Mouse (Mus musculus) forebrain, postnatal 0 days (tissue): ENCODE data around the gene Cdkn1b. TPM values are rescaled to one million over a fixed set of nuclear protein-coding genes. Genes with fewer than 3 reads are reported as not detected.

Experiments used
- ATAC-seq: fragments of 200-750 bp; cut with Nextera tagmentation; 2 replicates; pipeline ENCODE4 v1.8.0; 2017; ENCODE audit warnings: mild to moderate bottlenecking, moderate library complexity
- DNase-seq: peaks from one replicate; pipeline ENCODE4 v3.0.0-alpha.2; 2015
- H3K27ac ChIP-seq: fragments of 300-500 bp; sonication (generic); 2 replicates; pipeline ENCODE4 v1.5.1; 2014; ENCODE audit warnings: low read depth, mild to moderate bottlenecking, antibody characterized with exemption, low read length, moderate library complexity, mixed read lengths
- H3K27me3 ChIP-seq: fragments of 300-500 bp; sonication (generic); 2 replicates; pipeline ENCODE4 v1.6.1; 2014; ENCODE audit warnings: mild to moderate bottlenecking, low read length, mixed read lengths; ENCODE audit not compliant: insufficient read depth
- H3K36me3 ChIP-seq: fragments of 300-500 bp; sonication (generic); 2 replicates; pipeline ENCODE4 v1.6.1; 2014; ENCODE audit warnings: mild to moderate bottlenecking, moderate library complexity; ENCODE audit not compliant: insufficient read depth
- H3K4me1 ChIP-seq: fragments of 300-500 bp; sonication (generic); 2 replicates; pipeline ENCODE4 v1.6.1; 2014; ENCODE audit warnings: antibody characterized with exemption; ENCODE audit not compliant: insufficient read depth
- H3K4me2 ChIP-seq: fragments of 300-500 bp; sonication (generic); 2 replicates; pipeline ENCODE4 v1.6.1; 2014; ENCODE audit warnings: low read depth, mild to moderate bottlenecking, moderate library complexity
- H3K4me3 ChIP-seq: fragments of 300-500 bp; sonication (generic); 2 replicates; pipeline ENCODE4 v1.5.1; 2014; ENCODE audit warnings: low read depth, low read length, mixed read lengths
- H3K9ac ChIP-seq: fragments of 300-500 bp; sonication (generic); 2 replicates; pipeline ENCODE4 v1.6.1; 2014; ENCODE audit warnings: mild to moderate bottlenecking
- H3K9me3 ChIP-seq: fragments of 300-500 bp; sonication (generic); 2 replicates; pipeline ENCODE4 v1.6.1; 2016; ENCODE audit warnings: low read length
- CTCF ChIP-seq: sonication (generic); IDR thresholded peaks from 2 replicates; pipeline ENCODE4 v1.5.1; 2016; ENCODE audit warnings: antibody characterized with exemption, control low read depth, low read depth
- WGBS: fragments of 180-500 bp; shearing (Covaris S2); extraction: QIAGEN DNeasy Blood & Tissue Kit; methylation state at CpG from one replicate; pipeline ENCODE4 v1.1.7; 2014; 5-methylcytosine and 5-hydroxymethylcytosine counted together
- polyA plus RNA-seq: library from polyadenylated mRNA; unstranded; fragments of >200 nt; fragmentation: Nextera tagmentation; extraction: Ambion mirVana; gene quantifications from 2 replicates; pipeline ENCODE4 v1.2.1, GENCODE M21; 2015
- total RNA-seq: library from RNA; depleted of rRNA; stranded (reverse); fragments of >200 nt; gene quantifications from 2 replicates; pipeline ENCODE4 v1.2.3, GENCODE M21; 2014; rRNA removed

The Cdkn1b gene
- total RNA-seq = 89.0 and 102 TPM in 2 replicates
- 36.0 and 44.0 TPM in 2 replicates for polyA plus RNA-seq

DNA sequence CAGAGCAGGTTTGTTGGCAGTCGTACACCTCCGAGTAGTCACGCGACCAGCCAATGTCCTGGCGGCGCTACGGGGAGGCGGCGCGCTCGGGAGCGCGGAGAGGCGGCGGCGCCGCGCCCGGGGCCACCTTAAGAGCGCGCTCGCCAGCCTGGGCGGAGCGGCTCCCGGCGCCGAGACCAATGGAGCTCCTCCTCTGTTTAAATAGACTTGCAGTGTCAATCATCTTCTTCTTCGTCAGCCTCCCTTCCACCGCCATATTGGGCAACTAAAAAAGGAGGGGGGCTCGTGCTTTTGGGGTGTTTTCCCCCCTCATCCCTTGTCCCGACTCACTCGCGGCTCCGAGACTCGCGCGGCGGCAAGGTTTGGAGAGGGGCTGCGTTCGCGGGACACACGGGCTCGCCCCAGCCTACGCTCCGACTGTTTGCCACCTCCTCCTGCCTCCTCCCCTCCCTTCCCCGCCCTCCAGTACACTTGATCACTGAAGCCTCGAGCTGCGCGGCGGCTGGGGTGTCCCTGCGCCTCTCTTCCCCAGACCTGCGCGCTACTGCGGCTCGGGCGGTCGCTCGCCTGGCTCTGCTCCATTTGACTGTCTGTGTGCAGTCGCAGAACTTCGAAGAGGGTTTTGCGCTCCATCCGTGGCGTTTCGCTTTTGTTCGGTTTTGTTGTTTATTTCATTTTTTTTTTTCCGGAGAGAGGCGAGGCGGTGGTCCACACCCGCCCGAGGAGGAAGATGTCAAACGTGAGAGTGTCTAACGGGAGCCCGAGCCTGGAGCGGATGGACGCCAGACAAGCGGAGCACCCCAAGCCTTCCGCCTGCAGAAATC, at the start of gene Cdkn1b:
Gene Cdkn1b, plus strand, starts transcription at position 212 of the 824 bp plus-strand sequence.
- Histone ChIP-seq H3K36me3 (no peaks in the 10 kb centered on the region), H3K9ac (peak within 1 kb of the TSS; percentile 78), H3K27ac (peak within 1 kb of the TSS; percentile 97), H3K4me2 (peak within 1 kb of the TSS; percentile 81), H3K4me3 (peak within 1 kb of the TSS; percentile 91), H3K27me3 (no peaks in the 10 kb centered on the region), H3K9me3 (no peaks in the 10 kb centered on the region), H3K4me1 (peaks cover 3% of the 10 kb centered on the region; the same call in 1 of the 2 replicates)
- no peak for TF ChIP-seq CTCF
- WGBS = 2% methylated on average over 74 of the region's 77 CpGs
- ATAC-seq (peak; percentile 97), DNase-seq (peak; percentile 97)

DNA sequence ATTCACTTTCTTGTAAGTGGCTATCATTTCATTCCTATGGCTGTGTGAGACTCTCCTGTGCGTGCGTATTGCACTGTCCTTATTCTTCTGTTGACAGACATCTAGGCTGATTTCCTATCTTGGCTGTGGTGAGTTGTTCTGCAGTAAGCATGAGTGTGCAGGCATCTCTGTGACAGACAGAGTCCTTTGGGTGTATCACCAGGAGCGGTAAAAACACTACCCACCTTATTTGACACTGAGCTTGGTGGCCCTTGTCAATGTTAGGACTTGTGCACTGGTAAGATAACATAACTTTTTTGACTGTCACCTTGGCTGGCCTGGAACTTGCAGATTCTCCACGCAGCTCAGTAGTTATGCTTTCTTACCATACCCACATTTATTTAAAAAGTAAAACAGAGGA, 49.3 kb upstream of the Cdkn1b start:
- no peak overlapping the region for H3K4me2 ChIP-seq
- H3K4me3 ChIP-seq = no peak overlapping the region
- H3K9me3 ChIP-seq = no peaks in the 10 kb centered on the region
- no peaks in the 10 kb centered on the region for H3K27me3 ChIP-seq
- WGBS = 95% methylated on average over 4 of the region's 4 CpGs
- TF ChIP-seq CTCF = no peak
- ATAC-seq = no peak
- no peak for DNase-seq
- no peak overlapping the region for H3K9ac ChIP-seq
- H3K4me1 ChIP-seq = no peaks in the 10 kb centered on the region
- no peak overlapping the region for H3K27ac ChIP-seq
- peaks cover 53% of the 10 kb centered on the region for H3K36me3 ChIP-seq

DNA sequence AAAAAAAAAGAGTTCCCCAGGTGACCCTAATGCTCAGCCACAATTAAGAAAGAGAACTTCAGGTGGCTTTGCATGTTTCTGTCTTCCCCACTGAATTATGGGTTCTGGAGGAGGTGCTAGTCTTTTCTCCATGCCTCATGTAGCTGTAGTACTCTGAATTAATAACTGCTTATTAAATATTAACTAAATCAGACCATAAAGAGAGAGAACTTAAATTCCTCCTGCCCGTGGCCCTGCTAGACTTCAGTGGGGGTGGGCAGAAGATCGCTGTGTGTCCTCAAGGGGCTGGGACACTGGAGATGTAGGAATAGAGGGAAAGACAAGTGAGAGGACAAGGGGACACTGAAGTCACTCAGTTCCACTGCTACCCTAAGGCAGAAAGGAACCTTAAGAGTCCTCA, 48.0 kb upstream of the Cdkn1b start:
- 94% methylated on average over 2 of the region's 2 CpGs for WGBS
- H3K27me3 ChIP-seq = no peaks in the 10 kb centered on the region
- peaks cover 52% of the 10 kb centered on the region for H3K36me3 ChIP-seq
- H3K9ac ChIP-seq = no peak overlapping the region
- no peak for DNase-seq
- ATAC-seq = no peak
- no peak for TF ChIP-seq CTCF
- no peaks in the 10 kb centered on the region for H3K9me3 ChIP-seq
- H3K4me3 ChIP-seq = no peak overlapping the region
- H3K4me1 ChIP-seq = no peaks in the 10 kb centered on the region
- H3K4me2 ChIP-seq = no peak overlapping the region
- H3K27ac ChIP-seq = no peak overlapping the region

DNA sequence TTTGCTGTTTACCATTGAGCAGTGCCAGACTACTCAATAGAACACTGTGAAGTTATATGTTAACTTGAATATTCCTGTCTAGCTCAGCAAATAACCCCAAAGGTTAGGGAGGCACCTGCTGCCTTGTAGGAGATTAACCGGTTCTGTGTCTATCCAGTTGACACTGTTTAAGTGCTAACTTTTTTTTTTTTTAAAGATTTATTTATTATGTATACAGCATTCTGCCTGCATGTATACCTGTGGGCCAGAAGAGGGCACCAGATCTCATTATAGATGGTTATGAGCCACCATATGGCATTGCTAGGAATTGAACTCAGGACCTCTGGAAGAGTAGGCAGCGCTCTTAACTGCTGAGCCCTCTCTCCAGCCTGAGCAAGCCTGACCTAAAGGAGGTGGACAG, 47.2 kb upstream of the Cdkn1b start:
- Histone ChIP-seq H3K36me3 (peaks cover 44% of the 10 kb centered on the region), H3K27me3 (no peaks in the 10 kb centered on the region), H3K4me1 (no peaks in the 10 kb centered on the region), H3K27ac (no peak overlapping the region), H3K9me3 (no peaks in the 10 kb centered on the region), H3K9ac (no peak overlapping the region), H3K4me3 (no peak overlapping the region), H3K4me2 (no peak overlapping the region)
- peak; percentile 48 for TF ChIP-seq CTCF
- WGBS = 85% methylated on average over 2 of the region's 2 CpGs
- DNase-seq = no peak
- no peak for ATAC-seq

DNA sequence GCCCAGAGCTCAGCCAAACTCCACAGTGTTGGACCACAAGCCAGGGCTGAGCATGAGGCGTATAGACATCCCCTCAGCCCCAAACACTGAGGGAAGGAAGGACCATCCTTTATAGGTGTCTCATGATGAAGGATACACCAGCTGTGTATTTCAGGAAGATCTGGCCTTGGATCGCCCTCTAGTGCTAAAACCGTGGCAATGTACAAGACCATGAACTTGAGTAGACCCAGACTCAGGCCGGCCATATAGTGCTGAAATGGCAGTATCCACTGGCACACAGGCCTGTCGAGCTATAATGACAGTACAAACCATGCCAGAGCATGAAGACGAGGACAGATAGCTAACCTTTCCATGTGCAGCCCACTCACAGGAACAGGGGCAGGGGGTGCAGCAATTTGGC, 43.4 kb upstream of the Cdkn1b start:
- peak; percentile 28 for TF ChIP-seq CTCF
- H3K9ac ChIP-seq = no peak overlapping the region

DNA sequence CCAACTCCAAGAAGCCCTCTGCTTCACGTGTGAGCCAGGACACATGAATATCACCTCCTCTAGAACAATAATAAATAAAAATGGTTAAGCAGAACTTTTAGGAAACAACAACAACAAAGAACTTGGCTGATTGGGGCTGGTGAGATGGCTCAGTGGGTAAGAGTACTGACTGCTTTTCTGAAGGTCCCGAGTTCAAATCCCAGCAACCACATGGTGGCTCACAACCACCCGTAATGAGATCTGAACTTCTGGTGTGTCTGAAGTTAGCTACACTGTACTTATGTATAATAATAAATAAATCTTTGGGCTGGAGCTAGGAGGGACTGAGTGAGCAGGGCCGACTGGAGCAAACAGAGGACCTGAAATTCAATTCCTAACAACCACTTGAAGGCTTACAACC, 42.9 kb upstream of the Cdkn1b start:
- WGBS = 94% methylated on average over 4 of the region's 4 CpGs
- Histone ChIP-seq H3K4me1 (no peaks in the 10 kb centered on the region), H3K9me3 (no peaks in the 10 kb centered on the region), H3K9ac (no peak overlapping the region), H3K27ac (no peak overlapping the region), H3K27me3 (no peaks in the 10 kb centered on the region), H3K36me3 (peaks cover 12% of the 10 kb centered on the region), H3K4me2 (no peak overlapping the region), H3K4me3 (no peak overlapping the region)
- TF ChIP-seq CTCF = no peak
- DNase-seq (no peak), ATAC-seq (no peak)

More for the DNA sequence above, 43.4 kb upstream of the Cdkn1b start:
- H3K9me3 ChIP-seq = no peaks in the 10 kb centered on the region
- H3K4me3 ChIP-seq = no peak overlapping the region
- no peaks in the 10 kb centered on the region for H3K4me1 ChIP-seq
- no peak overlapping the region for H3K27ac ChIP-seq
- 74% methylated on average over 6 of the region's 6 CpGs for WGBS
- H3K27me3 ChIP-seq = no peaks in the 10 kb centered on the region
- ATAC-seq (no peak), DNase-seq (no peak)
- H3K4me2 ChIP-seq = no peak overlapping the region
- peaks cover 12% of the 10 kb centered on the region for H3K36me3 ChIP-seq

DNA sequence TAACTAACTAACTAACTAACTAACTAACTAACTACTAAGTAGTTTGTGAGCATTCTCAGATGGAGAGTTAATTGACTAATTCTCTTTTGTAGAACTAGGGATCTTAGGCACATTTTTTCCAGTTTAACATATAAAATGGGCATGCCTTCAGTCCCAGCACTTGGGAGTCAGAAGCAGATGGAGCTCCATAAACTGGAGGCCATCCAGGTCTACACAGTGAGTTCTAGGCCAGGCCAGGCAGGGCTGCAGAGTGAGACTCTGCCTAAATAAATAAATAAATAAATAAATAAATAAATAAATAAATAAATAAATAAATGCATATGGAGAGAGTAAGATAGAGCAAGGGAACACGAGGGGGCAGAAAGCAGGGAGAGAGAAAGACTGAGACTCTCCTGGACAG, 42.3 kb upstream of the Cdkn1b start:
- Histone ChIP-seq H3K4me1 (no peaks in the 10 kb centered on the region), H3K36me3 (peaks cover 12% of the 10 kb centered on the region), H3K27me3 (no peaks in the 10 kb centered on the region), H3K9ac (no peak overlapping the region), H3K9me3 (no peaks in the 10 kb centered on the region), H3K4me3 (no peak overlapping the region), H3K27ac (no peak overlapping the region), H3K4me2 (no peak overlapping the region)
- 78% methylated on average over 1 of the region's 1 CpGs for WGBS
- TF ChIP-seq CTCF = no peak
- no peak for DNase-seq
- ATAC-seq = no peak
